Mouse (Mus musculus): ENCODE measurements around the gene Olfr424.

The Olfr424 gene

DNA sequence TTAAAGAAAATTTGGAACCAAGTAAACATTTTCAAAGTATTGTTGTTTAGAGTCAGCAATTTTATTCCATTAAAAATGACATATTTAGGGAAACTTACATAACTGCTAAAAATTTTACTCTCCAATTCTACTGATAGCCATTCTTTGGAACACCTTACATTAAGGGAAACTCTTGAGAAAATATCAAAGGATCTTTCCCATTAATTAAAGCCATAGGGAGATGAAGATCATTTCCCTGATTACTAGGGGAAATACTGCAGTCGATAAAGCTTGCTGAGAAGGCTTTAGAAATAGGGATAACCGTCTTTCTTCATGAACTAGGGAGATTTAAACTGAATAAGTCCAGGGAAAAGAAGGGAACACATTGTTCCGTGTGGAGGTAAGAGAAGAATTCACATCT, at the start of gene Olfr424:
Gene Olfr424 (plus strand): TSS at position 301 of the 400 bp plus-strand sequence.
- DNase-seq, result no peak

DNA sequence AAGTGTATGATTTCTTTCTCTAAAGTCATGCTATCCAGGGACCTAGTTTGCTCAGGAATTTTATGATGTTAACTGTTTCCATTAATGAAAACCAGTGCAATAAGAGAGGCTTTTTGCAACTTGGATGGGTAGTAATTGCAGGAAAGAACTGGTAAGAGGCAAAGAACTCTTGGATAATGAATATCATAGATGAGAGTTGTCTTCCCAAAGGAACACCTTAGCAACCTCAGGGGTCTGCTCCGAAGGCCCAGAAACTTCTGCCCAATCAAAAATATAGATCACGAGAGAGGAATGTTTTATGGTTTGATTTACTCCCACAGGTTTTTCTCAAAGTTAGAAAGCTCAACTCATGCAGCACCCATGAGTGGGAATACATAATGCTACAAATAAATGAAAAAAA, 47.3 kb upstream of the Olfr424 start, which contains the start of gene Olfr429:
Gene Olfr429 (plus strand): TSS at position 301 of the 400 bp plus-strand sequence.
- no peak for DNase-seq

DNA sequence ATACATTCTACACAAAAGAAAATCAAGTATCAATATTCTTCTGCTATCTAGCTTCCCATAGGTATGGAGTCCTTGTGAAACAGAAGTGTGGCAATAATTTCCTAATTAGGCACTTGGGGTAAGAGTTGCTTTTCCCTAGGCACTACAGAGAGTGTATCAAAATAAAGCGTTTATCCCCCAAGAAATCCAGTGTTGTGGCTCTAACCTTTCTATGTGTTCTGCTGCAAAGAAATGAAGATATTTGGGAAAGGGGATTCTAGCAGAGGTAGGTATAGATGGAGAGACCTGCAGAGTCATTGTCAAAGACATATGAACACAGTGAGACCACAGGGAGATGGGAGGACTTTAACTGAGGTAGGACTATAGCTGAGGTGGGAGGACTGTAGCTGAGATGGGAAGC, 34.7 kb upstream of the Olfr424 start, which contains the start of gene Olfr427:
Gene Olfr427 (plus strand): TSS at position 301 of the 400 bp plus-strand sequence.
- no peak for DNase-seq

DNA sequence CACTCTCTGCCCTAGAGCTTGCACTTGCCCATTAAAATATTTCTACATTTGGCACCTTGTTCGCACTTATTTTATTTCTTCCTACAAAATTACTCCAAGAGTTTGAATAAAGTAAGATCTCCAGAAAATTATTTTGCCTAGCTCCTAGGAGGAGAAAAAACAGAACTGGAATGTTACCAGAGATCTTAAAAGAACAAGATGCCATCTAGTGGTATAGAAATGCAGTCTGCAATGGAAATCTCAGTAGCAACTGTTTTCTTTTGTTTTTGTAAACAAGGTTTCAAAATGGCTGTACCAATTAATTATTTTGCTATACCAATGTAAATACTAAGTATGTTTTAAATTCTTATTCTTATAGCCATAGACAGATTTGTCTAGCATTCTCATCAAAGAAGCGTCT, 27.6 kb upstream of the Olfr424 start:
- DNase-seq, result no peak

DNA sequence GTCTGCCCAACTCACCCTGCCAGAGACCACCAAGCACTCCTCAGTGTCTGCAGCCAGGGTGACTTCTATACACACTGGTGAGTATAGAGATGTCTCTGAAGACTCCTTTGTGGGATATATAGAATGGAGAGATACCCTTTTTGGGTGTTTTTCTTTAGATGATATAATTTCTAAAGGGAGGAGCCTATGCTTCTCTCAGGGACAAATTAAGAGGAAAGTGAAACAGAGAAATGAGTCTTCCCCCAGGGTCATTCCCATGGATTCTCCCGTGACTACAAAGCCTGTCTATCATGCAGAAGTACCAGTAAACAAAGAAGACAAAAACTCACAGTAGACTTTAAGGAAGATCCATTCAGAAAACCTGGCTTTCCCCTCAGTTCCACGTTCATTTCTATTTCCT, 10.3 kb upstream of the Olfr424 start, which contains the start of gene Olfr231:
Gene Olfr231 (minus strand): TSS at position 101 of the 400 bp plus-strand sequence.
- no peak for DNase-seq

DNA sequence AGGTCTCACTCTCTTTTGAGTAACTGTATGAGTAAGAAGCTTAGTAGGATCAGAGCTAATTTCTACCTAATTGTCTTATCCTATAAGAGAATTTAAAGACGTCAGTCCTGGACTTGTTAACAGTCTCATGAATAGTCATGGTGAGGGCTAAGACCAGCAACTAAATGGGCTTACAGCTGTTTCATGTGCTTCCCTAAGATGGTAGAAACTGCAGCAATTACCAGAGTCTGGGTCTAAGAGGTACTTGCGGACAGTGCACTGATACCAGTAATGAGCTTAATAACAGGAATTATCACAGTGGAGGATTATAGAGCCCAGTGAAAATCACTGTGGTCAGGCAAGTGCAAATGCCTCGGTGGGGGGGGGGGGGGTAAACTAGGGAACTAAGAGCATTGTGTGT, 682 bp downstream of the Olfr424 start:
- DNase-seq, result no peak

DNA sequence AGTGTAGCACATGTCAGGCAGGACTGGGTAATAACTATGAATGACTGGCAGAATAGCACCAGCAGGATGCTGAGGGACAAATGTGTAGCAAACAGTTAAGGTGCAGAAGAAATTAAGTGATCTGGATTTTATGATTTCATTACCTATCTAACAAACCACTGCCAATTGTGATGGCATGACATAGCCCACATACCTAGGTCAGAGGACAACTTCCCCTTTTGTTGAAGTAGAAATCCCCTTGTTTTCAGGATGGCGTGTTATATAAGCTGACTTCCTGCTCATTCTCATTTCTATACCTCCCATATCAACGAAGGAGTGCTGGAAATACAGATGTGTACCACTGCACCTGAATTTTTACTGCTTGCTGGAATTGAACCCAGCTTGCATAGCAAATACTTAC, 10.1 kb downstream of the Olfr424 start:
- no peak for DNase-seq

DNA sequence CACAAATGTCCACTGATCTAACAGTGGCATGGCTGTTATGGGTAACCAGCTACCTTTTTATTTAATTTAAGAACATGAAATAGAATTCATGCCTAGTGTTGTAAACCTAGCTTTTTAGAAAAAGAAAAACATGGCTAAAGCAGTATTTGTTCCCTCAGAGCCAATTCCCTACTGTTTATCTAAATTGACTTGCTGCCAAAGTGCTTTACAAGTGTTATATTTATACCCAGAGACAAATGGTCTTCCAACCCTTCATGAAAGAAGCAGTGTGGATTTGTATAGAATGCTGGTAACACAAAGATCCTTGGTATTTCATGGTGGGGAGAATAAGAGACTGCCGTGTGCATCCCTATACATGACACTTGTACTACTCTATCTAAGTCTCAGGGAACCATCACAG, 15.4 kb downstream of the Olfr424 start:
- DNase-seq, result no peak

DNA sequence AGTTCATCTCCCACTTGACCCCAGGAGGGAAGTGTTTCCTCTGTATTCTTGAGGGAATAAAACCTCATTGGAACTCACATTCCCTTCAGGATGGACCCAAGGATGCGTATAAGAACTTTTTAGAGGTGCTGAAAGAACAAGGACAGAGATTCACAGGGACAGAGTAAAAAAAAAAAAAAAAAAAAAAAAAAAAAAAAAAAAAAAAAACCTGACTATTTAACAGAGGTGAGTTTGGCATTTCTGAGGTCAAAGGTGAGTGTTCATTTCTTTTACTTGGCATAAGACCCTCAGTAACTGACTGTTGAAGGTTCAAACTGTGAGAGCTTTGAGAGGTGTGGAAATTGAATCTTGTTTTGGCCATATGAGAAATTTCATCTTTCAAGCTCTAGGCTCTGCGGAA, 18.0 kb downstream of the Olfr424 start:
- no peak for DNase-seq

DNA sequence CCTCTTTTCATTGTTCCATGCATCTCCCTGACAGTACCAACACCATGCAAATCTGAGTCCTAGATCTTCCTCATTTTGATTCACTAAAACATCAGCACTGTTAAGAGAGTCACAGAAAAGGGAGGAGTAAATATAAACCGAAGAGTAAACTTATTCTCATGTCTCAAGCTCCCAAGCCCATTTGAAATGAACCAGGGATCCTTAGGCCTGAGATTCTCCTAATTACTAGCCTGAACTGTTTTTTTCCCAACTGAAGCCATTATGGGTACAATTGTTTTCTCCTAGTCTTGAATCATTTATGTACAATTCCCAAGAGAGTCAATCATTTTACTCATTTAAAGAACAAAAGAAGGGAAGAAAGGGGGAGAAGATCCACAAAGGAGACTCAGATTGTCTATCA, 24.0 kb downstream of the Olfr424 start, which contains the start of gene Olfr420:
Gene Olfr420 (plus strand): TSS at position 301 of the 400 bp plus-strand sequence.
- no peak for DNase-seq

DNA sequence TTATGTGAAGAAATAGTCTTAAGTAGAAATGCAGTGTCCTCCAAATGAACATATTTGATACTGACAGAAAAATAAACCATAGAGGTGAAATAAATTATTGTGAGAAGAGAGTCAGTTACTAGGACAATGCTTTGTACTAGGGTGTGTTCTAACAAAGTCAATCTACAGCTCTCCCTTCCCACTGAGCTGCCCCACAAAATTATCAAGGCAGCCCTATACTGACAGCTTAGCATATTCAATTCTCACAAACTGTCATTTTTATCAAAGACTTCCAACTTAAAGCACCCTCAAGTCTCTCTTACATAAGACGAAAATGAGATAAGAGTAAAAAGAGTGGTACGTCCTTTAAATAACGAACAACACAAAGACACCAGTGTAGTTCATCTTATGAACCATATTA, 26.3 kb downstream of the Olfr424 start:
- no peak for DNase-seq

DNA sequence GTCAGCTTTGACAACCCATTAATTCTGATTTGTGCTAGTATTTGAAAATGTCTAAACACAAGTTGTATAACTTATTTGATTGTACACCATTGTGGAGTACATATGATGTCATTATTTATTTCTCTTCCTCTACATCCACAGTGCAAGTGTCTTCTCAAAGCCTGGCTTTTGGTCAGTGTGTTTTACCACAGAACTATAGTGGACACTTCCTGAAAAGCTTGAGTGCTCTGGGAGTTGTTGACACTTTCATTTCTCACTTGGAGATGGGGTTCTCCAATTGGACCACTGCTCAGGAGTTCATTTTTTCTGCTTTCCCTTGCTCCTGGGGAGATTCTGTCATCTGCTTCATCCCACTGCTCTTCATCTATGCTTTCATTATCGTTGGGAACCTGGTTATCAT, 27.2 kb downstream of the Olfr424 start:
- no peak for DNase-seq

DNA sequence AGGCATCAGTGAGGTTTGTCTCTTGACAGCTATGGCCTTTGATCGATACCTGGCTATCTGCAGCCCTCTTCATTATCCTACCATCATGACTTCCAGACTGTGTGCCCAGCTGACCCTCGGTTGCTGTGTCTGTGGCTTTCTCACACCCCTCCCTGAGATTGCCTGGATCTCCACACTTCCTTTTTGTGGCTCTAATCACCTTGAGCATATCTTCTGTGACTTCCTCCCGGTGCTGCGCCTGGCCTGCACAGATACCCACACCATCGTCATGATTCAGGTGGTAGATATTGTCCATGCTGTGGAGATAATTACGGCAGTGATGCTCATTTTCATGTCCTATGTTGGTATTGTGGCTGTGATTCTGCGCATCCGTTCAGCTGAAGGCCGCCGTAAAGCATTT, 27.8 kb downstream of the Olfr424 start:
- no peak for DNase-seq

DNA sequence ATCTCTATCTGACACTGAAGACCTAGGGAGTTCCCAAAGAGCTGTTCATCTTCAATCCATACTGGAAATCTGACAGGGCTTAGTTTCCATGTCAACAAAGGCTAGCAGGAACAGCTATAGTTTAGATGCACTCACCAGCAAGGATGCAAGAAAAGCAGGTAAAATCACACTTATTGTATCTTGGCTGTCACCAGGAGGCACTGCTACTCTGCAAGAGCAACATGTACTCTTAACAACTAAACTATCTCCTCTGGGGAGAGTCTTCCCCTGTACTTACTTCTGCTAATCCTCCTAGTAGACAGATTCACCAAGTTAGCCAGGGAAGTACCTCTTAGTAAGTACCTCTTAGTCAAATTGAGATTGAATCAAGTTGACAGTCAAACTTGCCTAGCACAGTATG, 37.7 kb downstream of the Olfr424 start:
- DNase-seq, result no peak

DNA sequence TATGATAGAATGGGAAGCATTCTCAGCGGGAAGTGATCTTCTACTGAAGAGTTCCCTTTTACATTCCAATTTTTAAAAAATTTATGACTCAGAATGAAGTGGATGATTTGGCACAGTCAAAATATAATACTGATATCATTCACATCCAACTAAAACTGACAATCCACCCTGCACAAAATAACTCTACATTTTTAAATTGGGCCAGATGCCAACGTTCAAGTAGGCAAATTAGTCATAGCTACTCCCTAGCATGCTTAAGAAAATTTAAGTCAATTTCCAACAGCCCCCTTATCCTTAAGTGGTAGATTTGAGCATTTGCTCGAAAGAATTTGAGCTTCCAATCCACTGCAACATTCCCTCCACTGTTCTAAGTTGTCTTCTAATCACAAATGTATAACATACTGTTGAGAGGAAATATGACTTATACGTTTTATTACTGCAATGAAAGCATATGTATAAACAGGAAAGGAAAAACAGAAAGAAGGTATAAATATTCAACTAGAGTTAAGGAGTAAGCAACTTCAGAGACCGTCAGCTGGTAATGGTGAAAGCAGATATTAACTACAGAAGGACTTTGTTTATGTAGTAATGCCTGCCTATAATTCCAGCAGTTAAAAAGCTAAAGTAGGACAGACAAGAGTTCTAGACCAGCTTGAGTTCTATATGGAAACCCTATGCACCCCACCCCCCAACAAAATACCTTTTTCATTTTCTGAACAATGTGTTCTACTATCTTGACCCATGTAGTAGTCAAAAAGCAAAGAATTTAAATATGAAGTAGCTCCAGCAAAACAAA, 39.6 kb downstream of the Olfr424 start:
- DNase-seq, result no peak

DNA sequence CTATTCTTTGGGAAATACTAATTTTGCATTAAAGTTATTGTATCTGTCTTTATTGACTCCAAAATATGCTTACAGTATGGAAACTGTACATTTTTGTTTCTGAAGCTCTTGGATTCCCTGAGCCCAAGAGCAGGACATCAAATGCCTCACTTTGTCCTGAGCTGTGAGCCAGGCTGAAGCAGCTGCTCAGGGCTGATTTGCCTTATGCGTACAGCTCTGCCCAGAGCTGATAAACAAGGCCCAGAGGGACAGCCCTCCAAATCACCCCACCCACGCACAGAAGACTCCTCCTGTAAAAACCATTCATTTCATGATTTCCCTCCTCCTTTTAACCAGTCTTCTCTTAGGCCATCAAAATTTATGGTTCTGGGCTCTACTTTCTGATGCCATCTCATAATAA, 40.2 kb downstream of the Olfr424 start:
- DNase-seq, result no peak

DNA sequence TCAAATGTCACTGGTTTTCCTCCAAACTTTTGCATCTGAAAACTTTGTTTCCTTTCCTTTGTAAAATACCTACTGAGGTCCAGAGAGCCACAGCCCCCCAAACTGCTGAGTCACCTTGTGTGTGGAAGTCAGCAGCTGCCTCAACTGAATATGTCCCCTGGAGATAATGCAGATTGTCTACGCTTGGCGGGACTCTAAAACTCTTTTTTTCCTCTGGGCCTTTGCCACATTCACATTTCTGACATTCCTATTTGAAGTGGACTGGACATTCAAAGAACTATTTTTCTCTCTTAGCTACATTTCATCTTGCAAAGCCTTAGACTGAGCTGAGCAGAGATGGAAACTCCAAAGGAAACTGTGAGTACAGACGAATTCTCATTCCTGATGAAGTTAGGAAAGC, 41.3 kb downstream of the Olfr424 start, which contains the start of gene Spta1:
Gene Spta1 (plus strand): TSS at position 172 of the 400 bp plus-strand sequence.
- DNase-seq, result no peak

Data from cerebellum, adult 18-20 months (tissue).